Mouse (Mus musculus): ENCODE results near the gene Dnajc4.
A peak's percentile ranks its signal among the peaks of the same experiment; 100 is the strongest.

Gene Dnajc4

GRCm38 (mm10) chr19:6948186-6948585, 44.2 kb downstream of the Dnajc4 start:
- no peak for DNase-seq (ENCODE audit: low spot score)

- DNase-seq (ENCODE audit: low spot score) = no peak
These were observed 44.6 kb downstream of the Dnajc4 start for GRCm38 (mm10) chr19:6947742-6948141.

- DNase-seq (ENCODE audit: low spot score) = no peak
These were observed 48.7 kb downstream of the Dnajc4 start for GRCm38 (mm10) chr19:6943709-6944108.

GRCm38 (mm10) chr19:6942764-6943163, 49.6 kb downstream of the Dnajc4 start:
- no peak for DNase-seq (ENCODE audit: low spot score)

GRCm38 (mm10) chr19:6942249-6942691, 50.1 kb downstream of the Dnajc4 start, which contains the start of gene Gpr137:
Gpr137 (minus strand) TSS chr19:6942480.
- peak; percentile 87 for DNase-seq (ENCODE audit: low spot score)

- peak; percentile 86 for DNase-seq (ENCODE audit: low spot score)
These were observed 50.8 kb downstream of the Dnajc4 start, which contains the start of gene Bad for GRCm38 (mm10) chr19:6941372-6942248. Bad (plus strand) TSS chr19:6941861.

GRCm38 (mm10) chr19:6940396-6941351, 51.7 kb downstream of the Dnajc4 start:
- DNase-seq (ENCODE audit: low spot score) = no peak

- DNase-seq (ENCODE audit: low spot score) = no peak
These were observed 53.0 kb downstream of the Dnajc4 start for GRCm38 (mm10) chr19:6939106-6940002.

Measured in layer of hippocampus, adult 9-10 months (tissue).